Mouse (Mus musculus) adrenal gland, postnatal 36 days (tissue): ENCODE data around the gene Lgi2. TPM values are rescaled to one million over a fixed set of nuclear protein-coding genes. Genes with fewer than 3 reads are reported as not detected.

Source experiments
- DNase-seq, 2 experiments: peaks; one replicate each; pipeline ENCODE4 v3.0.0; 2021; ENCODE audit warnings: mixed read lengths in 1 of 2
- long read RNA-seq, 2 experiments: library from polyadenylated mRNA; stranded (forward); transcript quantifications; one replicate each; pipeline ENCODE4 v2.0.0; 2021; ENCODE audit warnings: borderline sequencing depth in 2 of 2
- total RNA-seq, 2 experiments: library from RNA; stranded (reverse); gene quantifications; 2 replicates each; pipeline ENCODE4 v1.2.3; 2021

The Lgi2 gene
- total RNA-seq, result 1 to 10 TPM; 1.1 to 2.4 TPM
- long read RNA-seq, experiment 1, result 0 reads
- long read RNA-seq, experiment 2, result 0 reads

- peak; percentile 27 to 56 for DNase-seq
Observed at GRCm38 (mm10) chr5:52565813-52566531, at the start of gene Lgi2. TSS of gene Lgi2 (minus strand) at chr5:52566462.

GRCm38 (mm10) chr5:52615421-52615820 lies 49.2 kb upstream of the Lgi2 start:
- DNase-seq, result no peak

GRCm38 (mm10) chr5:52614686-52615085 lies 48.4 kb upstream of the Lgi2 start:
- no peak for DNase-seq

- no peak for DNase-seq
Observed at GRCm38 (mm10) chr5:52612776-52613175, 46.5 kb upstream of the Lgi2 start.

GRCm38 (mm10) chr5:52611315-52611895 lies 45.1 kb upstream of the Lgi2 start:
- peak in 1 of 2 experiments; percentile 15 for DNase-seq

- no peak for DNase-seq
Observed at GRCm38 (mm10) chr5:52610306-52610705, 44.0 kb upstream of the Lgi2 start.

- peak; percentile 36 to 40 for DNase-seq
Observed at GRCm38 (mm10) chr5:52609672-52610071, 43.4 kb upstream of the Lgi2 start.

GRCm38 (mm10) chr5:52604582-52605041 lies 38.4 kb upstream of the Lgi2 start:
- DNase-seq, result no peak

GRCm38 (mm10) chr5:52590612-52591011 lies 24.4 kb upstream of the Lgi2 start:
- no peak for DNase-seq

GRCm38 (mm10) chr5:52588650-52589049 lies 22.4 kb upstream of the Lgi2 start:
- DNase-seq, result no peak

- DNase-seq, result no peak
Observed at GRCm38 (mm10) chr5:52587291-52587733, 21.1 kb upstream of the Lgi2 start.

GRCm38 (mm10) chr5:52572572-52572971 lies 6.3 kb upstream of the Lgi2 start:
- no peak for DNase-seq

- DNase-seq, result no peak
Observed at GRCm38 (mm10) chr5:52570746-52571145, 4.5 kb upstream of the Lgi2 start.

GRCm38 (mm10) chr5:52565214-52565812 lies 949 bp downstream of the Lgi2 start:
- DNase-seq, result no peak

- DNase-seq, result no peak
Observed at GRCm38 (mm10) chr5:52564351-52564750, 1.9 kb downstream of the Lgi2 start.

- peak in 1 of 2 experiments; percentile 7 for DNase-seq
Observed at GRCm38 (mm10) chr5:52560240-52560639, 6.0 kb downstream of the Lgi2 start.

GRCm38 (mm10) chr5:52555526-52555925 lies 10.7 kb downstream of the Lgi2 start:
- no peak for DNase-seq

- DNase-seq, result no peak
Observed at GRCm38 (mm10) chr5:52551318-52551632, 15.0 kb downstream of the Lgi2 start.

GRCm38 (mm10) chr5:52550613-52551317 lies 15.5 kb downstream of the Lgi2 start:
- no peak for DNase-seq

GRCm38 (mm10) chr5:52546950-52547349 lies 19.3 kb downstream of the Lgi2 start:
- no peak for DNase-seq

- no peak for DNase-seq
Observed at GRCm38 (mm10) chr5:52543770-52544169, 22.5 kb downstream of the Lgi2 start.

- no peak for DNase-seq
Observed at GRCm38 (mm10) chr5:52540186-52540585, 26.1 kb downstream of the Lgi2 start.

GRCm38 (mm10) chr5:52539483-52539882 lies 26.8 kb downstream of the Lgi2 start:
- no peak for DNase-seq
